ENCODE assay signal across 10 mouse cellular contexts in the genomic region with DNA sequence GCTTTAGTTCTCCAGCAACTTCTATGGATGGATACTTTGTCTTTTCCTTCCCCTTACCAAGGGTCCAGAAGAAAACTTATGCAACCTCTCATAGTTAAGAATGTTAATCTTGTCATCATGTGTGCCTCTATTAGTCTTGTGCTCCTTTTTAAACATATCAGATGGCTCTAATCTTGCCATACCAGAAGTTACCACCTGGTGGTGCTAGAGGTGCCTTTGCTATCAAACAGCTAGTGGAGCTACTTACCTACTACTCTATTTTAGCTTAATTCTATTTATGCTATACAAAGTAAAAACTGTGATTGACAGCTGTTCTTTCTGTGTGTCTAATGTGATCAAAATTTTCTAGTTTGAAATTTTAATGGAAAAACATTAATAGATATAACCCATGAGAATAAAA. TPM values are rescaled to one million over a fixed set of nuclear protein-coding genes. Genes with fewer than 3 reads are reported as not detected.
A peak's percentile ranks its signal among the peaks of the same experiment; 100 is the strongest.
DNase-seq lines count a peak whose midpoint lies in the region; ATAC-seq and TF ChIP-seq lines count a peak whose summit lies in the region.
"Had no signal": no experiment of that assay in that cellular context is flagged by ENCODE, and none has a peak within 500 bp of the region (broad histone marks: within the 10 kb centered on the region; RNA-seq: fewer than 3 reads in every experiment).

No protein-coding gene starts in this region.

- no peak overlapping the region for H3K4me3 ChIP-seq in kidney, adult 2 months (ENCODE audit: insufficient read depth, low read depth, low read length)
- H3K4me3 ChIP-seq in hindbrain, embryonic 12.5 days: no peak overlapping the region
- H3K4me3 ChIP-seq in left cerebral cortex, adult 2 months: no peak overlapping the region
- H3K4me3 ChIP-seq: embryonic facial prominence, embryonic 15.5 days; lung, embryonic 15.5 days had no signal

- no peak overlapping the region for H3K4me2 ChIP-seq in hindbrain, embryonic 12.5 days (replicated peaks)
- H3K4me2 ChIP-seq: embryonic facial prominence, embryonic 15.5 days; lung, embryonic 15.5 days had no signal

- H3K27me3 ChIP-seq in kidney, adult 2 months (replicated peaks; ENCODE audit: control insufficient read depth, insufficient read depth, low read length): no peaks in the 10 kb centered on the region
- no peaks in the 10 kb centered on the region for H3K27me3 ChIP-seq in hindbrain, embryonic 12.5 days
- H3K27me3 ChIP-seq: embryonic facial prominence, embryonic 15.5 days; lung, embryonic 15.5 days had no signal

- peak; percentile 44 for DNase-seq in kidney, adult 2 months
- DNase-seq in kidney, adult 11 months: no peak
- DNase-seq in MN1 (ENCODE audit: low spot score): peak; percentile 11
- DNase-seq in c-Kit-positive CD71-negative TER-119-negative erythroid progenitor cells, embryonic 14.5 days (ENCODE audit: low read depth): peak; percentile 25
- peak; percentile 33 to 56 for DNase-seq in left cerebral cortex, adult 2 months (ENCODE audit: extremely low spot score in 1 of 2, low spot score in 2 of 2)
- peak; percentile 63 for DNase-seq in retina, postnatal 1 day
- DNase-seq in thymus, adult 18-20 months: no peak

- 0 out of 2 replicates have a peak, but pooled peaks have one; percentile 47 for ATAC-seq in hindbrain, embryonic 12.5 days (ENCODE audit: low FRiP score)

- H3K27ac ChIP-seq in kidney, adult 2 months (ENCODE audit: insufficient read depth, low read depth, low read length): no peak overlapping the region
- H3K27ac ChIP-seq in hindbrain, embryonic 12.5 days: no peak overlapping the region
- H3K27ac ChIP-seq in left cerebral cortex, adult 2 months: no peak overlapping the region
- H3K27ac ChIP-seq: embryonic facial prominence, embryonic 15.5 days had no signal

- H3K9me3 ChIP-seq in hindbrain, embryonic 12.5 days (replicated peaks): no peaks in the 10 kb centered on the region
- H3K9me3 ChIP-seq: embryonic facial prominence, embryonic 15.5 days; lung, embryonic 15.5 days had no signal

- no peaks in the 10 kb centered on the region for H3K36me3 ChIP-seq in kidney, adult 2 months (ENCODE audit: control insufficient read depth, insufficient read depth, low read length)
- H3K36me3 ChIP-seq in hindbrain, embryonic 12.5 days: no peaks in the 10 kb centered on the region
- H3K36me3 ChIP-seq: embryonic facial prominence, embryonic 15.5 days; lung, embryonic 15.5 days had no signal

- intact Hi-C loops in left cerebral cortex, adult 2 months (cut with DNase I): loop anchor here (2.0 to 10.0 kb wide), 4 partner anchors 241 to 877 kb away; no protein-coding TSS in a partner anchor

- no peak for TF ChIP-seq CTCF in kidney, adult 2 months (conservative IDR thresholded peaks at IDR 0.05; ENCODE audit: insufficient read depth, insufficient read length, low read depth, low read length)
- peak; percentile 75 for TF ChIP-seq CTCF in left cerebral cortex, adult 2 months (IDR thresholded peaks at IDR 0.05)

- H3K9ac ChIP-seq in hindbrain, embryonic 12.5 days: no peak overlapping the region
- H3K9ac ChIP-seq: embryonic facial prominence, embryonic 15.5 days; lung, embryonic 15.5 days had no signal

- TF ChIP-seq POLR2A in kidney, adult 2 months (IDR thresholded peaks at IDR 0.05; ENCODE audit: low read depth, low read length): no peak

- no peaks in the 10 kb centered on the region for H3K4me1 ChIP-seq in kidney, adult 2 months (ENCODE audit: control insufficient read depth, insufficient read depth, low read length)
- no peaks in the 10 kb centered on the region for H3K4me1 ChIP-seq in hindbrain, embryonic 12.5 days
- H3K4me1 ChIP-seq: embryonic facial prominence, embryonic 15.5 days; lung, embryonic 15.5 days had no signal

RNA-seq across cellular contexts. Expression of a gene that starts 10.8 kb away (rescaled TPM):
- 0.15 TPM in 1 of 2 replicates, not detected in the other for polyA plus RNA-seq in kidney, adult 2 months (2012; rRNA removed)
- not detected in 2 replicates for polyA plus RNA-seq in hindbrain, embryonic 12.5 days (2016; fragmentation: Nextera tagmentation; extraction: Ambion mirVana)
- not detected for total RNA-seq in left cerebral cortex, adult 2 months (2021)
- polyA plus RNA-seq: embryonic facial prominence, embryonic 15.5 days; lung, embryonic 15.5 days had no signal

RNA-seq across cellular contexts. Expression of a gene that starts 29.6 kb away (rescaled TPM):
- polyA plus RNA-seq in kidney, adult 2 months (2012; rRNA removed): not detected in 2 replicates
- not detected in 2 replicates for polyA plus RNA-seq in hindbrain, embryonic 12.5 days (2016; fragmentation: Nextera tagmentation; extraction: Ambion mirVana)
- total RNA-seq in left cerebral cortex, adult 2 months (2021): not detected
- polyA plus RNA-seq: lung, embryonic 15.5 days had no signal

Comparison
In these comparisons a context has a peak if more than half of its experiments do, and no peak if none do; other contexts are left out.
1. DNase-seq: peak in kidney, adult 2 months (single experiment), MN1 (single experiment), c-Kit-positive CD71-negative TER-119-negative erythroid progenitor cells, embryonic 14.5 days (single experiment), left cerebral cortex, adult 2 months (2 of 2) and retina, postnatal 1 day (single experiment); none in kidney, adult 11 months (single experiment) and thymus, adult 18-20 months (0 of 2).